Mouse (Mus musculus) yolk sac, embryonic 10.5 days (tissue): ENCODE data around the gene Tmed1.
A peak's percentile ranks its signal among the peaks of the same experiment; 100 is the strongest.
"Not testable (repeated sequence)": the region's sequence is repeated elsewhere in the genome, so short reads cannot be mapped to it uniquely, and the experiment has no call there.

Source experiments
- DNase-seq: peaks from one replicate; pipeline ENCODE4 v3.0.0-alpha.2; 2017; ENCODE audit warnings: low spot score

Tmed1 gene

GRCm38 (mm10) chr9:21525937-21526633 is 16.0 kb upstream of the Tmed1 start, which contains the start of gene AB124611:
Gene AB124611 (plus strand): TSS chr9:21526176.
- no peak for DNase-seq

GRCm38 (mm10) chr9:21525142-21525936 is 15.3 kb upstream of the Tmed1 start:
- no peak for DNase-seq

GRCm38 (mm10) chr9:21518690-21519089 is 8.6 kb upstream of the Tmed1 start:
- DNase-seq: not testable (repeated sequence)

GRCm38 (mm10) chr9:21517947-21518495 is 8.0 kb upstream of the Tmed1 start:
- DNase-seq: no peak

- no peak for DNase-seq
These were observed 3.4 kb upstream of the Tmed1 start for GRCm38 (mm10) chr9:21513466-21513865.

- no peak for DNase-seq
These were observed 1.0 kb upstream of the Tmed1 start for GRCm38 (mm10) chr9:21511052-21511451.

- DNase-seq: no peak
These were observed 600 bp upstream of the Tmed1 start for GRCm38 (mm10) chr9:21510689-21511015.

- DNase-seq: no peak
These were observed 1.1 kb downstream of the Tmed1 start for GRCm38 (mm10) chr9:21508871-21509404.

DNA sequence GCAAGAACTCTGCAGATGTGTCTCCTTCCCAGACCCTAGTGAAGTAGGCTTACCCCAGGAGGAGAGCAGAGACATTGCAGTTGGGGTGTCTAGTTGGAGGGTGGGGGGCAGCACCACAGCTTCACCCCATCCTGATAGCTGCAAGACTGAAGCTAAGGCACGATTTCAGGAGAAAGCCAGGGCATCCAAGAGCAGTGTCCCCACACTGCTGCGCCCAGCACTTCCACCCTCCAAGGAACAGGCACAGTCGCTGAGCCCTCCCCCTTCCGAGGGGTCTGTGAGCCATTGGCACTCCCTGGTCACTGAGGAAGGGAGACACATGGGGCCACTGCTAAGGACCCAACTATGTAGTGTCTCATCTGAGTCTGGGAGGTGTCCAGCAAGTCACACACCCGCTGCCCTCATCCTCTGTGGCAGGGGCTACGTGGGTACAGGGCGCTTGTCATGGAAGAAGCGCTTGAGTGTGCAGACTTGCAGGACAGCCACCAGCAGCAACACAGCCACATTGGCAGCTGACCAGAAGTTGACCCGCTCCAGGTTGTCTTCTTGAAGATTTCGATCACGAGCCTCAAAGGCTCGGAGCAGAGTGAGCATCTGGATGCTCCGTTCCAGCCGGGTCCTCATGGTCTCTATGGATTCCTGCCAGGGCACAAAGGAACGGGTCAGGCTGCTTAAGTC is 2.2 kb downstream of the Tmed1 start:
- DNase-seq: no peak

DNA sequence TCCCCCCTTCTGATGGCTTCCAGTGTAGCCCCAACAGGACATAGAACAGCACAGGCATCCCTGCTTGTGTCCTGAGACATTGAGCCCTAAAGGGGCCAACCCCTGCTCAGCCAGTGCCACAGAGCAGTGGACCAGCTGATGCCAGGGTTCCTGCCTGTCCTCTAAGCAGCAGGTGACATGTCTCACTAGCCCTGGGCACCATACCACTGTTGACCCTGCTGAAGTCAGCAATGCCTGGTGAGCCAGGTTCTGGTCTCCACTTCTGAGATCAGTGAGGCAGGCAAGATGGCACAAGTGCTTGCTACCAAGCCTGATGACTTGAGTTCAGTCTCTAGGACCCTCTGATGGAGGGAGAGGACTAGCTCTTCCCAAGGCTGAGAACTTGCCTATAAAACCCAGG is 4.3 kb downstream of the Tmed1 start:
- DNase-seq: no peak

GRCm38 (mm10) chr9:21503352-21503751 is 6.7 kb downstream of the Tmed1 start:
- DNase-seq: no peak

DNA sequence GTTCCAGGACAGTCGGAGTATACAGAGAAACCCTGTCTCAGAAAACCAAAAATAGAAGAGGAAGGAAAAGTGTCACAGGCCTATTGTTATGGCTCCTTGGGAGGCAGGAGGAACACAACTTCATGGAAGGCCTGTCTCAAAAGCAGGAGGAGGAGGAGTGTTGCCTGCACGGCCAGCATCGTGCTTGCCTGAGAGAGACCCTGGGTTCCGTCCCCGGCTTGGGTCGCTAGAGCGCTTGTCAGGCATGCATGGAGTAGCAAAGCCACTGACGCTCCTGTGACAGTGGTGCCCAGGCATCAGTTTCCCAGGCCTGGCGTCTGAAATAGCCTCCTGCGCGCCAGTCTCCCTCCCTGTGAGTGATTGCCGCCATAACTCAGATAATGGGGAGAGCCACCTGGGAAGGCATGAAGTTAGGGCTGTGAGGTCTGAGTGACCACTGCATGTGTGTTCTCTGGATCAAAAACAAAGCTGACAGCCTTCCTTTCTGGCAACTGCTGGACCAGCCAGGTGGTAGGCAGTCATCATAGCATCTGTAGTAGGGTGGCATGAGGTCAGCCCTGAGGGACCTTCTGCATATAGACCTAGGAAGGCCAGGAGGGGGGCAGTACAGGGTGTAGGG is 11.7 kb downstream of the Tmed1 start:
- no peak for DNase-seq

DNA sequence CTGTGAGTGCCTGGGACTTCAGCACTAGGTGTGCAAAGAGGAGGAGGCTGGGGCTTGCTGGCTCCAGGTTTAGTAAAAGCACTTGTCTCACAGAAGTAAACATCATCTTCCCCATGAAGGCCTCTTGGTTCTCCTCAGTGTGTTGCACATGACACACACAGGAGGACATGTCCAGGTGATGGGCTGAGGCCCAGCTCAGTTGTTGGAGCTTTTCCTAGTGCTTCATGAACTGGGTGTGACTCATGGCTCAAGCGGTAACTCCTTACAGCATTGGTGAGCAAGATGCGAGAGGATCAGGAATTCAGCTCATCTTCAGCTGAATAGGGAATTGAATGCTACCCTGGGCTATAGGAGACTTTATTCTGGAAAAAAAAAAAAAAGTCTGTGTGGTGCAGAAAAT is 12.4 kb downstream of the Tmed1 start:
- DNase-seq: no peak

DNA sequence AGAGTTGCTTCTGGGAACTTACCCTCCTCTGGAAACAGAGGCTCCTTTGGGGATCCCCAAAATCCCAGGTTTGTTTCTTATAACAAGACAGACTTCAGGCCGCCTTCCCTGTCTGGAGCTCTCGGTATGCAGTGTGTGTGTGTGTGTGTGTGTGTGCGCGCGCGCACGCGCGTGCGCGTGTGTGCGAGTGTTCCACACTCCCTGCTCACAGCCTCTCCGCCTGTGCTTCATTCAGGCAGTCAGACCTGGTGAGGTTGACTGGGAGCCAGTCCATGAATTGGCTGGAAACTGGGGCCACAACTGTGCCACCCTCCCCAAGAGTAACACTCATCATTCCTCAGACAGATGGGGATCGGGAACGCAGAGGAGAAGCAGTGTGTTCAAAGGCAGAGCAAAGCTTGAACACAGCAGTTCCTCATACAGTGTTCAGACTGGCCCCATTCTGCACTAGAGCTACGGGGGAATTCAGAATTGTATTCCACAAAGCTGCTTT is 13.0 kb downstream of the Tmed1 start:
- no peak for DNase-seq

- DNase-seq: peak; percentile 24
These were observed 13.6 kb downstream of the Tmed1 start for GRCm38 (mm10) chr9:21496308-21497049.

GRCm38 (mm10) chr9:21494726-21495125 is 15.3 kb downstream of the Tmed1 start:
- no peak for DNase-seq

DNA sequence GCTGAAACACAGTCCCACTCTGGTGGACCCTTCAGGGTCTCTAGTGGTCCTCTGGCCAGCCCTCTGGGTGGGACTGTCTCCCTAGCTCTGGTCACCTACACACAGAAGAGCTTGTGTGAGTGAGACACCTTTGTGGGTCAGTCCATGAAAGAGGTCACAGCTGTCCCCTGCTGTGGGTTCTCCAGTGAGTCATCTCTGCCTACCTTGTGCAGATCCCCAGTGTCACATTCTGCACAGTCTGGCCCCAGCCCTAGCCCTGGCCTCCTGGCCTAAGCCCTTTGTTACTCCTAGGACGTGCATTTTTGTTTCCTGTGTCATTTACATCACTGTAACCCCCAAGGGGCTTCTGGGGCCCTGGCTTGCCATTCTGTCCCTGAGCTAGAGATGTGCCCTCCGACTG is 16.1 kb downstream of the Tmed1 start:
- no peak for DNase-seq

DNA sequence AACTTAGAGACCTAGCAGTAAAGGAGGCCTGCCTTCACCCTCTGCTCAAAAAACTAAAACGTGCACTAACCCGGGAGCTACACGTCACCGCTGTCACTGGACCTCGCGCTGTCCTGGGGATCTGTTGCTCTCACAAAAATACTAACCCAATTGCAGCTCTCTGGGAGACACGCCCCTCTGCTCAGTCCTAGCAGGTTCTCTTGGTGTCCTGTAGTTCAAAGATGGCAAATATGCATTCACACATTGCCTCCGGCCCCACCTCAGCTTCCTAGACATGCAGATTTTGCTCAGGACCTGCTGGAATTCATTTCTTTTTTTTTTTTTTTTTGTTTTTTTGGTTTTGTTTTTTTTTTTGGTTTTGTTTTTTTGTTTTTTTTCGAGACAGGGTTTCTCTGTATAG is 19.4 kb downstream of the Tmed1 start:
- DNase-seq: no peak

- DNase-seq: not testable (repeated sequence)
These were observed 21.8 kb downstream of the Tmed1 start for GRCm38 (mm10) chr9:21488246-21488645.

DNA sequence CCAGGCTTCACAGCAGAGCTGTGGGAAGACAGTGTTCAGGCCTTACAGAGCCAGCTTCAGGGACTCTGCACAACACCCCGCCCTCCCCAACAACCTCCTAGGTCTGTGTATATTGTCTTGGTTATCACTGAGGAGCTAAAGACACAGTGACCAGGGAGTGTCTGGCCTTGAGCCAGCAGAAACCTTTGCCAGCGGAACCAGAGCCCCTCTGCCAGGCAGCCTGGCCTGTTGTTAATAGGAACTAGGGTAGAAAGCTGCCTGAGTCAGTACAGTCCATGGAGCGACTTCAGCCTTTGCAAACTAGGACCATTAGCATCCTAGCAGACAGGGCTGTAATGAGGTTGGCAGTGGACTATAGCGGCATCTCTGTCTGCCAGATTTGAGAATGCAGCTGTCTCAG is 26.0 kb downstream of the Tmed1 start:
- DNase-seq: no peak

GRCm38 (mm10) chr9:21477707-21478106 is 32.3 kb downstream of the Tmed1 start:
- DNase-seq: no peak
